Mouse (Mus musculus) liver, embryonic 16.5 days (tissue): Measurements from ENCODE around the gene Neu2. TPM values are rescaled to one million over a fixed set of nuclear protein-coding genes. Genes with fewer than 3 reads are reported as not detected.
A peak's percentile ranks its signal among the peaks of the same experiment; 100 is the strongest.

Source experiments
- ATAC-seq: fragments of 200-750 bp; cut with Nextera tagmentation; 2 replicates; pipeline ENCODE4 v1.8.0; 2017; ENCODE audit warnings: low read depth, mild to moderate bottlenecking, moderate number of reproducible peaks, moderate library complexity
- H3K27ac ChIP-seq: fragments of 300-500 bp; sonication (generic); 2 replicates; pipeline ENCODE4 v1.5.1; 2014; ENCODE audit warnings: mild to moderate bottlenecking, low read length
- H3K27me3 ChIP-seq: fragments of 300-500 bp; sonication (generic); 2 replicates; pipeline ENCODE4 v1.6.1; 2014; ENCODE audit warnings: low read depth, low read length, mixed read lengths; ENCODE audit not compliant: control insufficient read depth, insufficient read depth
- H3K36me3 ChIP-seq: fragments of 300-500 bp; sonication (generic); 2 replicates; pipeline ENCODE4 v1.6.1; 2014; ENCODE audit warnings: mild to moderate bottlenecking; ENCODE audit not compliant: control insufficient read depth, insufficient read depth
- H3K4me1 ChIP-seq: fragments of 300-500 bp; sonication (generic); 2 replicates; pipeline ENCODE4 v1.6.1; 2014; ENCODE audit warnings: low read depth, low read length, mixed read lengths; ENCODE audit not compliant: control insufficient read depth
- H3K4me2 ChIP-seq: fragments of 300-500 bp; sonication (generic); 2 replicates; pipeline ENCODE4 v1.6.1; 2014; ENCODE audit warnings: low read depth, low read length, mixed read lengths
- H3K4me3 ChIP-seq: fragments of 300-500 bp; sonication (generic); 2 replicates; pipeline ENCODE4 v1.5.1; 2014; ENCODE audit warnings: low read depth, mild to moderate bottlenecking, low read length
- H3K9ac ChIP-seq: fragments of 300-500 bp; sonication (generic); 2 replicates; pipeline ENCODE4 v1.6.1; 2014; ENCODE audit warnings: low read depth, low read length
- H3K9me3 ChIP-seq: fragments of 300-500 bp; sonication (generic); replicated peaks from 2 replicates; pipeline ENCODE4 v1.6.1; 2016; ENCODE audit warnings: low read length; ENCODE audit not compliant: control insufficient read depth
- WGBS: fragments of 180-500 bp; shearing (Covaris S2); extraction: QIAGEN DNeasy Blood & Tissue Kit; methylation state at CpG from one replicate; pipeline ENCODE4 v1.1.7; 2014; ENCODE audit not compliant: insufficient replicate concordance; 5-methylcytosine and 5-hydroxymethylcytosine counted together
- polyA plus RNA-seq: library from polyadenylated mRNA; unstranded; fragments of >200 nt; fragmentation: Nextera tagmentation; extraction: Ambion mirVana; gene quantifications from 2 replicates; pipeline ENCODE4 v1.2.1, GENCODE M21; 2015

Neu2 gene
- polyA plus RNA-seq, 1 experiment from 2014 or later = 0.65 TPM

GRCm38 (mm10) chr1:87640165-87640661 lies 130.5 kb downstream of the Neu2 start:
- H3K4me1 ChIP-seq = peaks cover 44% of the 10 kb centered on the region

GRCm38 (mm10) chr1:87643016-87643415 lies 133.3 kb downstream of the Neu2 start:
- no peak for ATAC-seq
- H3K4me3 ChIP-seq = no peak overlapping the region
- H3K4me1 ChIP-seq = peaks cover 33% of the 10 kb centered on the region
- no peaks in the 10 kb centered on the region for H3K9me3 ChIP-seq
- no peaks in the 10 kb centered on the region for H3K27me3 ChIP-seq
- H3K4me2 ChIP-seq = no peak overlapping the region
- H3K36me3 ChIP-seq = no peaks in the 10 kb centered on the region
- H3K27ac ChIP-seq = no peak overlapping the region
- no peak overlapping the region for H3K9ac ChIP-seq
- WGBS = 81% methylated on average over 7 of the region's 7 CpGs

More at GRCm38 (mm10) chr1:87640165-87640661, 130.5 kb downstream of the Neu2 start:
- H3K4me2 ChIP-seq = no peak overlapping the region
- H3K27ac ChIP-seq = peak overlapping the region; percentile 38
- H3K27me3 ChIP-seq = no peaks in the 10 kb centered on the region
- 23% methylated on average over 17 of the region's 17 CpGs for WGBS
- no peaks in the 10 kb centered on the region for H3K9me3 ChIP-seq
- H3K9ac ChIP-seq = no peak overlapping the region
- no peak overlapping the region for H3K4me3 ChIP-seq
- no peak for ATAC-seq
- no peaks in the 10 kb centered on the region for H3K36me3 ChIP-seq

GRCm38 (mm10) chr1:87645041-87645440 lies 135.4 kb downstream of the Neu2 start:
- 60% methylated on average over 7 of the region's 7 CpGs for WGBS
- Histone ChIP-seq H3K27ac (no peak overlapping the region), H3K9ac (no peak overlapping the region), H3K27me3 (no peaks in the 10 kb centered on the region), H3K4me1 (peaks cover 35% of the 10 kb centered on the region), H3K36me3 (no peaks in the 10 kb centered on the region), H3K4me3 (no peak overlapping the region), H3K4me2 (no peak overlapping the region), H3K9me3 (no peaks in the 10 kb centered on the region)
- no peak for ATAC-seq

GRCm38 (mm10) chr1:87645748-87646147 lies 136.1 kb downstream of the Neu2 start:
- Histone ChIP-seq H3K4me3 (no peak overlapping the region), H3K9me3 (no peaks in the 10 kb centered on the region), H3K27ac (no peak overlapping the region; the same call in 1 of the 2 replicates), H3K36me3 (no peaks in the 10 kb centered on the region), H3K4me1 (peaks cover 41% of the 10 kb centered on the region), H3K9ac (no peak overlapping the region), H3K27me3 (no peaks in the 10 kb centered on the region), H3K4me2 (no peak overlapping the region; the same call in 1 of the 2 replicates)
- WGBS = 18% methylated on average over 6 of the region's 6 CpGs
- ATAC-seq = no peak

Other genes with a start within 250 kb of the Neu2 start
- gene Efhd1, start 245.5 kb upstream of the Neu2 start, polyA plus RNA-seq = 0.09 and 0.19 TPM in 2 replicates
- 17.3 and 17.9 TPM in 2 replicates for gene Gigyf2, start 182.9 kb upstream of the Neu2 start, polyA plus RNA-seq
- gene Kcnj13, start 115.2 kb upstream of the Neu2 start, polyA plus RNA-seq = 0.25 and 0.48 TPM in 2 replicates
- gene Snorc, start 39.6 kb upstream of the Neu2 start, polyA plus RNA-seq = not detected in 2 replicates
- 8.6 and 10.3 TPM in 2 replicates for gene Ngef, start 64.0 kb downstream of the Neu2 start, polyA plus RNA-seq
- gene Inpp5d, start 110.4 kb downstream of the Neu2 start, polyA plus RNA-seq = 12.6 and 14.2 TPM in 2 replicates
- 14.0 and 14.7 TPM in 2 replicates for gene Atg16l1, start 246.0 kb downstream of the Neu2 start, polyA plus RNA-seq